Mouse (Mus musculus) CH12.LX (cell line): ENCODE data around the gene Rhox2h.
"Not testable (repeated sequence)": the region's sequence is repeated elsewhere in the genome, so short reads cannot be mapped to it uniquely, and the experiment has no call there.

Experiments
- CHD1 ChIP-seq: IDR thresholded peaks from 2 replicates; pipeline ENCODE4 v1.6.1; 2012; ENCODE audit warnings: low read depth, low read length, improper control_type of control experiment, inconsistent platforms
- CTCF ChIP-seq, 2 experiments: IDR thresholded peaks in 1 of 2; conservative IDR thresholded peaks in 1 of 2; 2 replicates each; pipeline ENCODE4 v1.5.1; 2011 to 2012; ENCODE audit warnings: low read depth in 2 of 2, low read length in 2 of 2, improper control_type of control experiment in 1 of 2, inconsistent platforms in 1 of 2, mild to moderate bottlenecking in 1 of 2, moderate library complexity in 1 of 2
- EP300 ChIP-seq: IDR thresholded peaks from 2 replicates; pipeline ENCODE4 v1.6.1; 2011; ENCODE audit warnings: low read length, improper control_type of control experiment
- ETS1 ChIP-seq: conservative IDR thresholded peaks from 2 replicates; pipeline ENCODE4 v1.6.1; 2012; ENCODE audit warnings: low read depth, mild to moderate bottlenecking, inconsistent platforms, low read length, improper control_type of control experiment, moderate library complexity
- MAFK ChIP-seq: IDR thresholded peaks from 2 replicates; pipeline ENCODE4 v1.6.1; 2011; ENCODE audit warnings: low read length, improper control_type of control experiment; ENCODE audit not compliant: insufficient replicate concordance
- POLR2AphosphoS2 ChIP-seq: IDR thresholded peaks from 2 replicates; pipeline ENCODE4 v1.6.1; 2011; ENCODE audit warnings: low read depth, low read length, improper control_type of control experiment
- TBP ChIP-seq: conservative IDR thresholded peaks from 2 replicates; pipeline ENCODE4 v1.6.1; 2011; ENCODE audit warnings: low read depth, low read length, improper control_type of control experiment
- ZMIZ1 ChIP-seq: IDR thresholded peaks from 2 replicates; pipeline ENCODE4 v1.6.1; 2012; ENCODE audit warnings: low read depth, mild to moderate bottlenecking, inconsistent platforms, low read length, improper control_type of control experiment
- ZNF384 ChIP-seq: IDR thresholded peaks from 2 replicates; pipeline ENCODE4 v1.6.1; 2012; ENCODE audit warnings: low read depth, low read length, improper control_type of control experiment, inconsistent platforms

GRCm38 (mm10) chrX:37673177-37673576 lies at the start of gene Rhox2h:
- not testable (repeated sequence) for TF ChIP-seq EP300; ZNF384; POLR2AphosphoS2; TBP; ETS1; CTCF (conservative IDR thresholded peaks at IDR 0.05 in 1 of 2, IDR thresholded peaks at IDR 0.05 in 1 of 2; ENCODE audit: low read depth in 2 of 2, low read length in 2 of 2); ZMIZ1; CHD1; MAFK
